Mouse (Mus musculus): ENCODE measurements around the gene Gabbr2. TPM values are rescaled to one million over a fixed set of nuclear protein-coding genes. Genes with fewer than 3 reads are reported as not detected.

Gene Gabbr2
- polyA plus RNA-seq, 1 experiment from 2014 or later = 0.11 TPM

DNA sequence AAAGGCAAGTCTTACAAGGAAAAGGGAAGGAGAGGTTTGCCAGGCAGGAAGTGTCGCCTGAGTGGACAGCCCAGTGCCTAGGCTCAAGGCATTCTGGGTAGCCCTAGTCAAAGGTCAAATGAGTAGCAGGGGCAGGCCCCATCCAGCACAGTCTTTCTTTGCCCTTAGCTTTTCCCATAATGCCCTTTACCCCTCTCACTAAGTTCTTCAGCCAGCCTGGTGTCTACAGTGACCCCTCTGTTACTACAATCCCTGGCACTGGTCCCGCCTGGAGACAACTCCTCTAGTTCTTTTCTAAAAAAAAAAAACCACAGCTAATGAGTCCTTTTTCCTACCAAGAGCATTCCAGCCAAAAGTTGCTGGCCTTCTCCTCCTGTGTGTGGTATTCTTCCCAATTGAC is 122.3 kb downstream of the Gabbr2 start:
- Histone ChIP-seq H3K4me3 (ENCODE audit: low read depth, low read length) (no peak overlapping the region), H3K9ac (ENCODE audit: low read depth, low read length) (no peak overlapping the region), H3K9me3 (replicated peaks; ENCODE audit: control insufficient read depth, low read length) (no peaks in the 10 kb centered on the region), H3K4me1 (ENCODE audit: control insufficient read depth, low read depth, low read length) (no peaks in the 10 kb centered on the region; the same call in 1 of the 2 replicates), H3K27me3 (ENCODE audit: control insufficient read depth, insufficient read depth, low read depth, low read length) (peaks cover 26% of the 10 kb centered on the region), H3K27ac (ENCODE audit: low read length) (no peak overlapping the region), H3K4me2 (ENCODE audit: low read depth, low read length) (no peak overlapping the region), H3K36me3 (ENCODE audit: control insufficient read depth, insufficient read depth) (no peaks in the 10 kb centered on the region)
- 39% methylated on average over 2 of the region's 2 CpGs for WGBS (ENCODE audit: insufficient replicate concordance)
- no peak for ATAC-seq (ENCODE audit: low read depth)

DNA sequence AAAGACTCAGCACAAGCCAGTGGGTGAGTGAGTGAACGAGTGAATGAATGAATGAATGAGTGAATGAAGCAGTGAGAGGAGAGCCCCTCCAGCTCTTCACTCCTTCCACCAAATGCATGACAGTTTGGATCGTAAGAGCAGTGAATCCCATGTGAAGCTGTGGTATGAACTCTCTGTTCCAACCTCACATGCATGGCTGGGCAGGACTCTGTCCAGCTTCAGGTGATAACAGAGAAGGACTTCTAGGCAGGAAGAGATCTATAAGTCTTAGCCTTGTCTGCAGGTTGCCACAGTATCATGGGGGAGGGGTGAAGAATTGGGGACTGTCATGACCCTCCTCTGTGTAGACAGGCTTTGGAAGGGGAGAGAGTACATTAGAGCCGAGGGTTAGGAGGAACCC is 122.8 kb downstream of the Gabbr2 start:
- WGBS (ENCODE audit: insufficient replicate concordance) = 64% methylated on average over 3 of the region's 3 CpGs
- Histone ChIP-seq H3K36me3 (ENCODE audit: control insufficient read depth, insufficient read depth) (no peaks in the 10 kb centered on the region), H3K27ac (ENCODE audit: low read length) (no peak overlapping the region), H3K9ac (ENCODE audit: low read depth, low read length) (no peak overlapping the region), H3K27me3 (ENCODE audit: control insufficient read depth, insufficient read depth, low read depth, low read length) (peaks cover 26% of the 10 kb centered on the region), H3K4me3 (ENCODE audit: low read depth, low read length) (no peak overlapping the region), H3K4me1 (ENCODE audit: control insufficient read depth, low read depth, low read length) (no peaks in the 10 kb centered on the region; the same call in 1 of the 2 replicates), H3K4me2 (ENCODE audit: low read depth, low read length) (no peak overlapping the region), H3K9me3 (replicated peaks; ENCODE audit: control insufficient read depth, low read length) (no peaks in the 10 kb centered on the region)
- no peak for ATAC-seq (ENCODE audit: low read depth)

DNA sequence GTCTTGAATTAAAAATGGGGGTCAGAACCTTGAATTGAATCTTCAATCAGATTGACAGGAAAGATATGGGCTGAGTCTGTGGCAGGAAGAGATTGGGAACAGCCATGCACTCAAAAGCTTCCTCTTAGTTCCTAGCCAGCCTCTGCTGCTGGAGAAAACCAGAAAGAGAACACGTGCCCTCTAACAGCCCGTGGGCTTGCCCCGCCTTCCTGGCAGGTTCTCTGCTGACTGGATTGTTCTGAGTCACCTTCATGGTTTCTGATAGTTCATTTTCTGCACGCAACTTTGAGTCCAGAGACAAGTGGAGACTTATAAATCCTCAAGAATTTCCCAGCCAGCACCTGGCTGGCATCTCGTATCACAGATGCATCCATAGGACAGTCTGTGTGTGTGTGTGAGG is 123.5 kb downstream of the Gabbr2 start:
- 17% methylated on average over 5 of the region's 5 CpGs for WGBS (ENCODE audit: insufficient replicate concordance)
- Histone ChIP-seq H3K27me3 (ENCODE audit: control insufficient read depth, insufficient read depth, low read depth, low read length) (peaks cover 26% of the 10 kb centered on the region), H3K9me3 (replicated peaks; ENCODE audit: control insufficient read depth, low read length) (no peaks in the 10 kb centered on the region)

DNA sequence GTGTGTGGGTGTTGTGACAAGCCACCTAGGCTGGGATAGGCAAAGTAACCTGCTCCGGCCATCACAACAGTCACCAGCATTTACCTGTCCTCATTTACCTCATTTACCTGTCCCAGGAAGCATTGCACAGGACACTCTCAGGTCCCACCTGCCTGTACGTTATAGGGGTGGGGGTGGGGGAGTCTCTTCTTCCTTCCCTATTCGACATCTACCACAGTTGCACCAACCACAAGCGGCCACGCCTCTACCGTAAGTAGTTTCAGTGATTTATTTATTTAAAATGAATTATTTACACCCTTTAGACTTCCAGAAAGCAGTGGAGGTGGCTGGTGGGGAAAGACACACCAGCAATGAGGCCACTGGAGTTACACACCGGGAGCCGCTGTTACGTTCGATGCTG is 123.9 kb downstream of the Gabbr2 start:
- WGBS (ENCODE audit: insufficient replicate concordance) = 19% methylated on average over 10 of the region's 10 CpGs

More for the DNA sequence above, 123.5 kb downstream of the Gabbr2 start:
- Histone ChIP-seq H3K4me2 (ENCODE audit: low read depth, low read length) (no peak overlapping the region), H3K4me3 (ENCODE audit: low read depth, low read length) (no peak overlapping the region), H3K9ac (ENCODE audit: low read depth, low read length) (no peak overlapping the region), H3K27ac (ENCODE audit: low read length) (no peak overlapping the region), H3K4me1 (ENCODE audit: control insufficient read depth, low read depth, low read length) (no peaks in the 10 kb centered on the region; the same call in 1 of the 2 replicates), H3K36me3 (ENCODE audit: control insufficient read depth, insufficient read depth) (no peaks in the 10 kb centered on the region)
- no peak for ATAC-seq (ENCODE audit: low read depth)

GRCm38 (mm10) chr4:46866070-46866469 is 125.6 kb downstream of the Gabbr2 start:
- H3K4me2 ChIP-seq (ENCODE audit: low read depth, low read length) = no peak overlapping the region
- H3K27ac ChIP-seq (ENCODE audit: low read length) = no peak overlapping the region
- 68% methylated on average over 2 of the region's 2 CpGs for WGBS (ENCODE audit: insufficient replicate concordance)
- no peaks in the 10 kb centered on the region for H3K9me3 ChIP-seq (replicated peaks; ENCODE audit: control insufficient read depth, low read length)
- H3K27me3 ChIP-seq (ENCODE audit: control insufficient read depth, insufficient read depth, low read depth, low read length) = peaks cover 23% of the 10 kb centered on the region
- ATAC-seq (ENCODE audit: low read depth) = no peak
- no peak overlapping the region for H3K4me3 ChIP-seq (ENCODE audit: low read depth, low read length)
- H3K4me1 ChIP-seq (ENCODE audit: control insufficient read depth, low read depth, low read length) = peaks cover 6% of the 10 kb centered on the region; the same call in 1 of the 2 replicates
- H3K36me3 ChIP-seq (ENCODE audit: control insufficient read depth, insufficient read depth) = no peaks in the 10 kb centered on the region
- no peak overlapping the region for H3K9ac ChIP-seq (ENCODE audit: low read depth, low read length)

More for the DNA sequence above, 123.9 kb downstream of the Gabbr2 start:
- no peak for ATAC-seq (ENCODE audit: low read depth)
- Histone ChIP-seq H3K27me3 (ENCODE audit: control insufficient read depth, insufficient read depth, low read depth, low read length) (peaks cover 26% of the 10 kb centered on the region), H3K4me2 (ENCODE audit: low read depth, low read length) (no peak overlapping the region), H3K9me3 (replicated peaks; ENCODE audit: control insufficient read depth, low read length) (no peaks in the 10 kb centered on the region), H3K36me3 (ENCODE audit: control insufficient read depth, insufficient read depth) (no peaks in the 10 kb centered on the region), H3K4me1 (ENCODE audit: control insufficient read depth, low read depth, low read length) (no peaks in the 10 kb centered on the region; the same call in 1 of the 2 replicates), H3K27ac (ENCODE audit: low read length) (no peak overlapping the region), H3K9ac (ENCODE audit: low read depth, low read length) (no peak overlapping the region), H3K4me3 (ENCODE audit: low read depth, low read length) (no peak overlapping the region)

DNA sequence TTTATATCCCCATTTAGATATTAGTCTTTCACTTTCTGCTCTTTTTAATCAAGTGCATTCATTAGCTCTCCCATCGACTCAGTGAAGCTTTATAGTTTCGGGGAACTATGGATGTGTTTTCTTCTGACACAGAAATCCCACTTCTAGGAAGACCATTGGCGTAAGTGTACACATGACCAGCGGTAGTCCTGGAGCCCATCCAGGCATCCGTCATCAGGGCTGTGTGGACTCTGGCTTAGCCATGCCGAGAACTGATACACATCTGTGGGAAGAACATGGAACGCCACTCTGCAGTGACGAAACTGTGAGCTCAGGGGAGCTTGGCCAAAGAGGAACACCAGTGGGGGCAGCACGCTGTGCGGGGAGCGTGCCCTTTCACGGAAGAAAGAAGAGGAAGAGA is 128.0 kb downstream of the Gabbr2 start:
- H3K4me2 ChIP-seq (ENCODE audit: low read depth, low read length) = no peak overlapping the region
- H3K27me3 ChIP-seq (ENCODE audit: control insufficient read depth, insufficient read depth, low read depth, low read length) = peaks cover 20% of the 10 kb centered on the region
- H3K9me3 ChIP-seq (replicated peaks; ENCODE audit: control insufficient read depth, low read length) = no peaks in the 10 kb centered on the region
- no peaks in the 10 kb centered on the region for H3K36me3 ChIP-seq (ENCODE audit: control insufficient read depth, insufficient read depth)
- 69% methylated on average over 12 of the region's 12 CpGs for WGBS (ENCODE audit: insufficient replicate concordance)
- H3K4me1 ChIP-seq (ENCODE audit: control insufficient read depth, low read depth, low read length) = peaks cover 6% of the 10 kb centered on the region; the same call in 1 of the 2 replicates
- no peak overlapping the region for H3K4me3 ChIP-seq (ENCODE audit: low read depth, low read length)
- no peak overlapping the region for H3K9ac ChIP-seq (ENCODE audit: low read depth, low read length)
- no peak for ATAC-seq (ENCODE audit: low read depth)
- H3K27ac ChIP-seq (ENCODE audit: low read length) = no peak overlapping the region

DNA sequence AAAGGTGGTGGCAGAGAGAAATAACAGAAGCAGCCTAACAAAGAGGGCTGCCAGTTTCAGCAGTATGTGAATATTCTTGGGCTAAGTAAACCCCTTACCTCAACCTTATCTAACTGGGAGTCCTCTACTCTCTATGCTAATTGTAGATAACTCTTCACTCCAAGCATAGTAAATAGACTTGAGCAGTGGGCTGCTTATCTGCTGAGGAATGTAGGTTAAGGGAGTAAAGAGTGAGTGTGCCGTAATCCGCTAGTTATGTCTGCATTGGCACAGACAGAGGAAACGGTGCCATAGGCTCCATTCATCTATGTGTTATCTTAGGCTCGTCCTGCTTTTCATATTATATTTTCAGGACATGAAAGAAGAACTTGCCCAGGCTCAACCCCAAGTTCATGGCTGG is 129.0 kb downstream of the Gabbr2 start:
- ATAC-seq (ENCODE audit: low read depth) = peak; percentile 63
- H3K4me3 ChIP-seq (ENCODE audit: low read depth, low read length) = no peak overlapping the region
- H3K36me3 ChIP-seq (ENCODE audit: control insufficient read depth, insufficient read depth) = no peaks in the 10 kb centered on the region
- 26% methylated on average over 4 of the region's 4 CpGs for WGBS (ENCODE audit: insufficient replicate concordance)
- no peak overlapping the region for H3K9ac ChIP-seq (ENCODE audit: low read depth, low read length)
- peaks cover 6% of the 10 kb centered on the region; the same call in 1 of the 2 replicates for H3K4me1 ChIP-seq (ENCODE audit: control insufficient read depth, low read depth, low read length)
- H3K4me2 ChIP-seq (ENCODE audit: low read depth, low read length) = no peak overlapping the region
- H3K27ac ChIP-seq (ENCODE audit: low read length) = no peak overlapping the region
- H3K27me3 ChIP-seq (ENCODE audit: control insufficient read depth, insufficient read depth, low read depth, low read length) = peaks cover 9% of the 10 kb centered on the region
- H3K9me3 ChIP-seq (replicated peaks; ENCODE audit: control insufficient read depth, low read length) = no peaks in the 10 kb centered on the region

DNA sequence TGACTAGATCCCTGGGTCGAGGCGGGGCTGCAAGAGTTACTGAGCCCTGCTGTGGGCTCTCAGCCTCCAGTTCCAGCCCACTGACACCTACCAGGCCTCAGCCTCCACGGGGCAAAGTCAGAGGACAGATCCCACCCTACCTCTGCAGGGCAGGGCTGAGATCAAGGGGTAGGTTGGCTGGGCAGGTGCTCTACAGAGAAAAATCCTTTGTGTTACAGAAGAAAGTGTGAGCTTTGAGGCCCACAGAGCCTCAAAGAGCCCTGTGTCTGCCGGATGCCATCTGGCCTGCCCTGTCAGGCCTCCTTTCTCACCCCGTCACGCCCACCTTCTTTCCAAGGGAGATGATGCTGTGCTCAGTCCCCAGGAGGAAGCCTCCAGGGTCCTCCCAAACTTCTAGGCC is 131.1 kb downstream of the Gabbr2 start:
- Histone ChIP-seq H3K27ac (ENCODE audit: low read length) (no peak overlapping the region), H3K9ac (ENCODE audit: low read depth, low read length) (no peak overlapping the region), H3K4me2 (ENCODE audit: low read depth, low read length) (no peak overlapping the region), H3K27me3 (ENCODE audit: control insufficient read depth, insufficient read depth, low read depth, low read length) (no peaks in the 10 kb centered on the region), H3K4me3 (ENCODE audit: low read depth, low read length) (no peak overlapping the region), H3K9me3 (replicated peaks; ENCODE audit: control insufficient read depth, low read length) (no peaks in the 10 kb centered on the region), H3K36me3 (ENCODE audit: control insufficient read depth, insufficient read depth) (peaks cover 9% of the 10 kb centered on the region), H3K4me1 (ENCODE audit: control insufficient read depth, low read depth, low read length) (peaks cover 16% of the 10 kb centered on the region)
- ATAC-seq (ENCODE audit: low read depth) = no peak
- WGBS (ENCODE audit: insufficient replicate concordance) = 70% methylated on average over 6 of the region's 6 CpGs

DNA sequence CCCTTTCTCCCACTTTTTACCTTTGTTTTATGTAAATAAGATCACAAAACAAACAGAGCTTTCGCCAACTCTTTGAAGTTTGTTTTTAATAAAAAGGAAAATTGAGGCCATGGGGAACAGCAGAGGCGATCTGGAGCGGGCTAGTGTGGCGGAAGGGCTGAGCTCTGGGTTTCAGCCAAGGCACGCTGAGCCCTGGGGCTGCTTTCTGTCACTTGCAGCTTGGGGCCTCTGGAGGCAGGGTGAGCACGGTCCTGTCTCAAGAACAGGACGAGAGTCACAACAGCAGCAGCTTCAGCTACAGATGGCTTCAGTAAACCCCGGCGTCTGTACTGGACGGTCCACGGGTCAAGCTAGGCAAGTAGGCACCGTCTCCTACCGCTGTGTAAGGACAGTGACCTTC is 132.8 kb downstream of the Gabbr2 start:
- 57% methylated on average over 13 of the region's 13 CpGs for WGBS (ENCODE audit: insufficient replicate concordance)

More for the DNA sequence above, 132.8 kb downstream of the Gabbr2 start:
- H3K4me1 ChIP-seq (ENCODE audit: control insufficient read depth, low read depth, low read length) = peaks cover 16% of the 10 kb centered on the region
- no peak overlapping the region for H3K4me3 ChIP-seq (ENCODE audit: low read depth, low read length)
- H3K36me3 ChIP-seq (ENCODE audit: control insufficient read depth, insufficient read depth) = peaks cover 9% of the 10 kb centered on the region
- no peaks in the 10 kb centered on the region for H3K9me3 ChIP-seq (replicated peaks; ENCODE audit: control insufficient read depth, low read length)
- H3K27me3 ChIP-seq (ENCODE audit: control insufficient read depth, insufficient read depth, low read depth, low read length) = no peaks in the 10 kb centered on the region
- H3K4me2 ChIP-seq (ENCODE audit: low read depth, low read length) = no peak overlapping the region
- H3K9ac ChIP-seq (ENCODE audit: low read depth, low read length) = no peak overlapping the region
- ATAC-seq (ENCODE audit: low read depth) = no peak
- no peak overlapping the region for H3K27ac ChIP-seq (ENCODE audit: low read length)

Data from liver, embryonic 16.5 days (tissue).